Mouse (Mus musculus) CH12.LX (cell line): Measurements from ENCODE around the gene Dnah17.

Source experiments
- CTCF ChIP-seq, 2 experiments: IDR thresholded peaks in 1 of 2; conservative IDR thresholded peaks in 1 of 2; 2 replicates each; pipeline ENCODE4 v1.5.1; 2011 to 2012; ENCODE audit warnings: low read depth in 2 of 2, low read length in 2 of 2, improper control_type of control experiment in 1 of 2, inconsistent platforms in 1 of 2, mild to moderate bottlenecking in 1 of 2, moderate library complexity in 1 of 2
- E2F4 ChIP-seq: IDR thresholded peaks from 2 replicates; pipeline ENCODE4 v1.6.1; 2011; ENCODE audit warnings: low read depth, low read length, improper control_type of control experiment; ENCODE audit not compliant: insufficient replicate concordance
- POLR2A ChIP-seq: IDR thresholded peaks from 2 replicates; pipeline ENCODE4 v1.6.1; 2011; ENCODE audit warnings: low read depth, mild to moderate bottlenecking, improper control_type of control experiment, low read length
- POLR2AphosphoS2 ChIP-seq: IDR thresholded peaks from 2 replicates; pipeline ENCODE4 v1.6.1; 2011; ENCODE audit warnings: low read depth, low read length, improper control_type of control experiment
- RCOR1 ChIP-seq: conservative IDR thresholded peaks from 2 replicates; pipeline ENCODE4 v1.6.1; 2012; ENCODE audit warnings: low read depth, mild to moderate bottlenecking, inconsistent platforms, low read length, improper control_type of control experiment
- ZNF384 ChIP-seq: IDR thresholded peaks from 2 replicates; pipeline ENCODE4 v1.6.1; 2012; ENCODE audit warnings: low read depth, low read length, improper control_type of control experiment, inconsistent platforms

- TF ChIP-seq POLR2A (no peak), E2F4 (no peak), RCOR1 (no peak), POLR2AphosphoS2 (no peak), ZNF384 (peak; percentile 81), CTCF (conservative IDR thresholded peaks at IDR 0.05 in 1 of 2, IDR thresholded peaks at IDR 0.05 in 1 of 2; ENCODE audit: low read depth in 2 of 2, low read length in 2 of 2) (no peak)
Measured at GRCm38 (mm10) chr11:117977694-117978360, 152.6 kb downstream of the Dnah17 start.
